Mouse (Mus musculus) midbrain, embryonic 10.5 days (tissue): Measurements from ENCODE around the gene Trim26. TPM values are rescaled to one million over a fixed set of nuclear protein-coding genes. Genes with fewer than 3 reads are reported as not detected.

Experiments
- DNase-seq: peaks from one replicate; pipeline ENCODE4 v3.0.0-alpha.2; 2017; ENCODE audit warnings: low spot score
- H3K27ac ChIP-seq: fragments of 300-500 bp; sonication (generic); replicated peaks from 2 replicates; pipeline ENCODE4 v1.5.1; 2016; ENCODE audit warnings: mild to moderate bottlenecking
- H3K27me3 ChIP-seq: fragments of 300-500 bp; sonication (generic); 2 replicates; pipeline ENCODE4 v1.6.1; 2016; ENCODE audit warnings: low read depth, mild to moderate bottlenecking; ENCODE audit not compliant: poor library complexity, severe bottlenecking
- H3K36me3 ChIP-seq: fragments of 300-500 bp; sonication (generic); 2 replicates; pipeline ENCODE4 v1.6.1; 2016; ENCODE audit warnings: mild to moderate bottlenecking, moderate library complexity
- H3K4me1 ChIP-seq: fragments of 300-500 bp; sonication (generic); 2 replicates; pipeline ENCODE4 v1.6.1; 2016
- H3K4me3 ChIP-seq: fragments of 300-500 bp; sonication (generic); 2 replicates; pipeline ENCODE4 v1.5.1; 2016; ENCODE audit warnings: mild to moderate bottlenecking, moderate library complexity
- H3K9me3 ChIP-seq: fragments of 300-500 bp; sonication (generic); replicated peaks from 2 replicates; pipeline ENCODE4 v1.6.1; 2016; ENCODE audit warnings: mild to moderate bottlenecking
- WGBS: fragments of 180-500 bp; shearing (Covaris S2); methylation state at CpG from one replicate; pipeline ENCODE4 v1.1.7; 2016; 5-methylcytosine and 5-hydroxymethylcytosine counted together
- polyA plus RNA-seq: library from polyadenylated mRNA; unstranded; fragments of >200 nt; fragmentation: Nextera tagmentation; extraction: Ambion mirVana; gene quantifications from 2 replicates; pipeline ENCODE4 v1.2.1, GENCODE M21; 2016

Gene Trim26
- polyA plus RNA-seq, 1 experiment from 2014 or later = 46.0 TPM

DNA sequence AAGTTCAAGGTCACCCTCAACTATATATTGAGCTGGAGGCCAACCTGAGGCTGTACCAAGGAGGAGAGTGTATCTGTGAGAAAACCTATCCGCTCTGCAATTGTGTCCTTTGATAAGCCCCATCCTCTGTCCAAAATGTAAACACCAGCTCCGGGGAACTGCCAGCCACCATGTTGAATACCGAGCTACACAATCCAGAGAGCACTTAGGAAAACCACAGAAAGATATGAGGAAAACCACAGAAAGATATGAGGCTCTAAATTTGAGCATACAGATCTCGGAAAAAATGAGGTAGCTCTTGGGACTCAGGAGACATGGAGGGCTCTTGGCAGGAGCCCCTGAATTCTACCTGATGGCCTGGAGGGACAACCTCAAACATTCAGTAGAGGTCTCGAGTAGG lies 56.5 kb downstream of the Trim26 start:
- Histone ChIP-seq H3K36me3 (no peaks in the 10 kb centered on the region), H3K27me3 (no peaks in the 10 kb centered on the region), H3K4me1 (no peaks in the 10 kb centered on the region), H3K27ac (no peak overlapping the region), H3K9me3 (no peaks in the 10 kb centered on the region), H3K4me3 (no peak overlapping the region)
- DNase-seq = no peak
- WGBS = 79% methylated on average over 5 of the region's 5 CpGs

DNA sequence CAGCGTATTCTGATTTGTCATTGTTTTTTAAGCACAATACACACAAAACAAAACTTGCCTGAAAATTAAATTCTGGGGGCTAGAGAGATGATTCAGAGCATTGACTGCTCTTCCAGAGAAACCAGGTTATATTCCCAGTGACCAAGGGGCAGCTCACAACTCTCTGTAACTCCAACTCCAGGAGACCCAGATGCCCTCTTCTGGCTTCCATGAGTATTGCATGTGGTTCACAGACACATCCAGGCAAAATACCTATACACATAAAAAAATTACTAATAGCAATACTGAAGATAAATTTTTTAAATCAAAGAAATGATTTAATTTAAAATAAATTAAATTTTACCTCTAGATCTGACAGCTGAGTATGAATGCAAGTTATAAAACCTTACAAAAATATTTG lies 59.6 kb downstream of the Trim26 start:
- Histone ChIP-seq H3K4me1 (no peaks in the 10 kb centered on the region), H3K27ac (no peak overlapping the region), H3K9me3 (no peaks in the 10 kb centered on the region), H3K4me3 (no peak overlapping the region), H3K36me3 (no peaks in the 10 kb centered on the region), H3K27me3 (no peaks in the 10 kb centered on the region)
- peak; percentile 40 for DNase-seq
- 100% methylated on average over 1 of the region's 1 CpGs for WGBS

DNA sequence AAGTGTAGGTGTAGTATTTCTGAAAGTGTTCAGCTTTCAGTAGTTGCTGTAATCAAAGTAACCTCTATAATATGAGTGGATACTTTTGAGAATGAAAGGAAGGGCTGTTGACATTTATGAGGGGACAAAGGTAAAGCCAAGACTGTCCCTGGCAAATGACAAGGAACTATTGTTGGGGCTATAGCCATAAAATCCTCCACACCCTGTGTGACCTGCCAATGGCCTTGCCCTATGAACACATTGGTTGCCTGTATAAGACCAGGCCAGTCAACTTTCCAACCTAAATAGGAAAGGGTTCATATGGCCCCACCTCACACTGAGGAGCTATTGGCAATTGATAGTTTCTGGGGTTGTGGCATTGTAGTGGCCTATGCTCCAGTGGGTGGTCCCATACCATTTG lies 60.1 kb downstream of the Trim26 start:
- H3K9me3 ChIP-seq = no peaks in the 10 kb centered on the region
- no peaks in the 10 kb centered on the region for H3K4me1 ChIP-seq

DNA sequence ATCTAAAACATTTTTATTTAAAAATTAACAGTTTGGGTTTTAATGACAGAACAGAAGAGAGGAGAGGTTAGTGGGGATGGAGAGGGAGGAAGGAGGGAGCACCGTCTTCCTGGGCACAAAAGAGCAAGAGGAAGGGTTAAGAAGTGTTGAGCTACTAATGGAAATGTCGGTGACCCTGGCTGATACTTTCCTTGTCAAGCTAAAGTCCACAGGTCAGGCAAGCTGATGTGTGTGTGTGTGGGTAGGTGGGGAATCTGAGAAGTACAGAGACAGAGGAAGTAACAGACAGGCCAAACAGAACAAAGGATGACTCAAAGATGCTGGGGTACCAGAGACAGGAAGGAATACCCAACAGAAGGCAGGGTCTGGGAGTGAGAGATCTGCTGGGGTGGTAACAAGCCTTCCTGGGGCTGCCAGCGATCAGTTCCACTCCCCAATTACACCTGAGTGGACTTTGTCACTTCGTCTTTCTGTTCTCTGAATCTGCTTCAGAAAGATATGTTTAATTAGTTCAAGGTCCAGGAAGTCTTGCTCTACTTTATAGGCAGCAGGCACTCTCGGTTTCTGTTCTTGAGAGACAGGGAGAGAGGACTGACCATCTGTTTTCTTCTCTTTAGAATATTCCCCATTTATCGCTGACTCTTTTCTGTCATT lies 60.7 kb downstream of the Trim26 start, which contains the start of gene Trim31:
Trim31 (plus strand) TSS at position 567 of the 654 bp plus-strand sequence.
- H3K36me3 ChIP-seq = no peaks in the 10 kb centered on the region
- H3K4me3 ChIP-seq = no peak within 1 kb of the TSS
- no peaks in the 10 kb centered on the region for H3K4me1 ChIP-seq
- DNase-seq = no peak
- 75% methylated on average over 6 of the region's 6 CpGs for WGBS
- H3K9me3 ChIP-seq = no peaks in the 10 kb centered on the region
- H3K27ac ChIP-seq = no peak within 1 kb of the TSS
- no peaks in the 10 kb centered on the region for H3K27me3 ChIP-seq

More for the DNA sequence above, 60.1 kb downstream of the Trim26 start:
- Histone ChIP-seq H3K4me3 (no peak overlapping the region), H3K36me3 (no peaks in the 10 kb centered on the region), H3K27ac (no peak overlapping the region), H3K27me3 (no peaks in the 10 kb centered on the region)
- DNase-seq = no peak

DNA sequence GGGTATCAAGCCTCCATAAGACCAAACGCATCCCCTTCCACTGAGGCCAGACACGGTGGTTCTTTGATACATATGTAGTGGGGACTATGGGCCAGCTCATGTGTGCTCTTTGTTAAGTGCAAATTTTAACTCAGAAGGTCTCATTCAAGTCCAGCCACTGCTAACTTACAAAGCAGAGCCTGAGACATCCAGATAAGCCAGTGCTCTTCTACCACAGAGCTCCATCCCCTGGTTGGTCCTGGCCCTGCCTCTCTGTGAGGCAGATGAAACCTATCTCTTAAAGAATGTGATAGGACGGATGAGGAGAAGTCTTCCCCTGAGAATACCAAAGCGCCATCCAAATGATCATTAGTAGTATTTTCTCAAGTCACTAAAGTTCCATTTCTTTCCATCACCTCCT lies 62.4 kb downstream of the Trim26 start:
- Histone ChIP-seq H3K4me1 (no peaks in the 10 kb centered on the region), H3K27ac (no peak overlapping the region), H3K9me3 (no peaks in the 10 kb centered on the region), H3K27me3 (no peaks in the 10 kb centered on the region), H3K36me3 (no peaks in the 10 kb centered on the region), H3K4me3 (no peak overlapping the region)
- WGBS = 76% methylated on average over 4 of the region's 4 CpGs
- DNase-seq = no peak

DNA sequence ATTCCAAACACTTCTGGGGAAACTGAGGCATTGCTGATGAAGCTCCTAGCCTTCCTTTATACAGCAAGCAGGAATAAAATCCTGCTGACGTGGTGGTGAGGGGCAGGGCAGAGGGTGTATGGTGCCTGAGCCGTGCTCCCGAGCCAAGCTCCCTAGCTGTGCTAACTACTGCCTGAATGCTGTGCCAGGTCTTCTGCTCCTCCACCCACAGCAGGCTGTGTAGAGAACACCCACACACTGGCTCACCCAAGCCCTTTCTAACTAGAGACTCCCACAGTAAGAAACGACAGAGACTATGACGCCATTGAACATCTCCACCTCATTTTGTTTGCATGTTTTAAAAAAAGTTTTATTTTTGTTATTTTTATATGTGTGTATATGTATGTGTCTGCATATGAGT lies 63.1 kb downstream of the Trim26 start:
- no peak overlapping the region for H3K27ac ChIP-seq
- no peaks in the 10 kb centered on the region for H3K9me3 ChIP-seq
- no peaks in the 10 kb centered on the region for H3K36me3 ChIP-seq
- no peak for DNase-seq
- no peak overlapping the region for H3K4me3 ChIP-seq
- 86% methylated on average over 5 of the region's 5 CpGs for WGBS
- H3K27me3 ChIP-seq = no peaks in the 10 kb centered on the region
- no peaks in the 10 kb centered on the region for H3K4me1 ChIP-seq

DNA sequence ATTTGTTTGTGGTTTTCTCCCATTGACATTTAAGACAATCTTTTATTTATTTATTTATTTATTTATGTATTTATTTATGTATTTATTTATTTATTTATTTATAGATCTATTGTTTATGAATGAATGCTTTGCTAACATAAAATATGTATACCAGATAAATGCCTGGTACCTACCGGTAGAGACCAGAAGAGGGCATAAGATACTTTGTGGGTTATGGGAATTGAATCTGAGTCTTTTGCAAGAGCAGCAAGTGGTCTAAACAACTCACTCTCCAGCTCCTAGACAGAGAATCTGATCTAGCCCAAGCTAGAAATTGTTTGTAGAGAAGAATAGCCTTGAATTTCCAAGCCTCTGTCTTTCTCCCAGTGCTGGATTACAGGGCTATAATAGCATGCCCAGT lies 63.8 kb downstream of the Trim26 start:
- Histone ChIP-seq H3K4me1 (no peaks in the 10 kb centered on the region), H3K27me3 (no peaks in the 10 kb centered on the region), H3K9me3 (no peaks in the 10 kb centered on the region), H3K4me3 (no peak overlapping the region), H3K36me3 (no peaks in the 10 kb centered on the region), H3K27ac (no peak overlapping the region)
- DNase-seq = no peak
- WGBS = 41% methylated on average over 1 of the region's 1 CpGs

DNA sequence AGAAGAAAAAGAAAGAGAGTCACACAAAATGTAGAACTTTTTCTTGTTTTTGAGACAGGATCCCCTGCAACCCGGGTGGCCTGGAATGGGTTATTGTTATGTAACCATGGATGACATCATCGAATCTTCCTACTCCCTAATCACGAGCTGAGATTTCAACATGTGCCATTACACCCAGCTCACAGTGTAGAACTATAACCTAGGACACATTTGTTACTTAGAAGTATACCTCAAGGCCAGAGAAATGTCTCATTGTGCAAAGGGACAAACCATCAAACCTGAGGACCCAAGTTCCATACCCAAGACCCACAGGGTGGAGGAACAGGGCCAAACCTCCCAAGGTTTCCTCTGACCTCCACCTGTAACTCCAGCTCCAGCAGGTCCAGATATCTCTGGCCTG lies 66.7 kb downstream of the Trim26 start:
- Histone ChIP-seq H3K4me3 (no peak overlapping the region), H3K9me3 (no peaks in the 10 kb centered on the region), H3K36me3 (no peaks in the 10 kb centered on the region), H3K4me1 (no peaks in the 10 kb centered on the region), H3K27me3 (no peaks in the 10 kb centered on the region), H3K27ac (no peak overlapping the region)
- no peak for DNase-seq
- 88% methylated on average over 3 of the region's 3 CpGs for WGBS

DNA sequence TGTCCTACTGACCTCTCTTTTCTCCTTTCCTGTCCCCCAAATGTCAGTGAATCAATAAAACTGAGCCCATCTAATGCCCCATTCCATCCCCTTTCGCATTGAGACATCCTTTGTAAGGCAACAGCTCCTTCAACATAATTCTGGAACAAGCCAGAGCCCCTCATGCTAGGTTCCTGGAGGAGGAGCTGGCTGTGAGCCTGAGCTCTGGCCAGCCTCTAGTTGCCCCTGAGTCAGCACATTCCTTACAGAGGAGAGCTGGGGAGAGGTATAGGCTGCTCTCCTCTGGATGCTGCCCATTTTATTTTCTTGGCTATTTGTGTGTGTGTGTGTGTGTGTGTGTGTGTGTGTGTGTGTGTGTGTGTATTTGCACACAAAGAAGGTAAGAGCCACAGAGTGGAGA lies 71.3 kb downstream of the Trim26 start:
- no peaks in the 10 kb centered on the region for H3K4me1 ChIP-seq
- 44% methylated on average over 1 of the region's 1 CpGs for WGBS
- no peak overlapping the region for H3K4me3 ChIP-seq
- no peak overlapping the region for H3K27ac ChIP-seq
- no peak for DNase-seq
- no peaks in the 10 kb centered on the region for H3K9me3 ChIP-seq
- H3K27me3 ChIP-seq = no peaks in the 10 kb centered on the region
- no peaks in the 10 kb centered on the region for H3K36me3 ChIP-seq

Other genes starting within 250 kb of the Trim26 start
- not detected in 2 replicates for gene H2-M9, start 194.5 kb upstream of the Trim26 start, polyA plus RNA-seq
- not detected in 2 replicates for gene H2-M1, start 164.9 kb upstream of the Trim26 start, polyA plus RNA-seq
- not detected in 2 replicates for gene H2-M10.5, start 64.2 kb upstream of the Trim26 start, polyA plus RNA-seq
- gene H2-M10.6, start 25.0 kb upstream of the Trim26 start, polyA plus RNA-seq = not detected in 2 replicates
- 0.27 and 0.45 TPM in 2 replicates for gene Trim15, start 30.1 kb downstream of the Trim26 start, polyA plus RNA-seq
- 6.2 and 7.4 TPM in 2 replicates for gene Trim10, start 32.4 kb downstream of the Trim26 start, polyA plus RNA-seq
- gene Trim40, start 53.0 kb downstream of the Trim26 start, polyA plus RNA-seq = not detected in 2 replicates
- not detected in 2 replicates for gene Trim31, start 61.0 kb downstream of the Trim26 start, polyA plus RNA-seq
- 0.22 and 0.67 TPM in 2 replicates for gene Rnf39, start 105.8 kb downstream of the Trim26 start, polyA plus RNA-seq
- gene Ppp1r11, start 114.6 kb downstream of the Trim26 start, polyA plus RNA-seq = 160 and 166 TPM in 2 replicates
- gene Znrd1, start 121.4 kb downstream of the Trim26 start, polyA plus RNA-seq = 88.5 and 96.7 TPM in 2 replicates
- 8.8 and 10.6 TPM in 2 replicates for gene Znrd1as, start 121.5 kb downstream of the Trim26 start, polyA plus RNA-seq
- gene 2410137M14Rik, start 144.1 kb downstream of the Trim26 start, polyA plus RNA-seq = not detected in 2 replicates
- gene H2-M5, start 152.4 kb downstream of the Trim26 start, polyA plus RNA-seq = 0.83 and 1.2 TPM in 2 replicates
- 61.6 and 87.8 TPM in 2 replicates for gene Zfp57, start 164.0 kb downstream of the Trim26 start, polyA plus RNA-seq
- 0.10 and 0.15 TPM in 2 replicates for gene Mog, start 186.3 kb downstream of the Trim26 start, polyA plus RNA-seq
- gene Gabbr1, start 208.8 kb downstream of the Trim26 start, polyA plus RNA-seq = 7.9 and 12.2 TPM in 2 replicates